Mouse (Mus musculus) thymus, adult 2 months (tissue): ENCODE data around the gene Cbl. TPM values are rescaled to one million over a fixed set of nuclear protein-coding genes. Genes with fewer than 3 reads are reported as not detected.

Source experiments
- DNase-seq: peaks from one replicate; pipeline ENCODE4 v3.0.0; 2021
- H3K27ac ChIP-seq: fragments of 200-500 bp; 2 replicates; pipeline ENCODE4 v1.5.1; 2012; ENCODE audit warnings: low read length, control low read depth; ENCODE audit not compliant: control insufficient read depth, insufficient read depth
- H3K27me3 ChIP-seq: fragments of 200-500 bp; 2 replicates; pipeline ENCODE4 v1.6.1; 2012; ENCODE audit warnings: mild to moderate bottlenecking, low read length, moderate library complexity, mixed read lengths; ENCODE audit not compliant: control insufficient read depth, insufficient read depth
- H3K36me3 ChIP-seq: fragments of 200-500 bp; 2 replicates; pipeline ENCODE4 v1.6.1; 2012; ENCODE audit warnings: mild to moderate bottlenecking, low read length, moderate library complexity; ENCODE audit not compliant: control insufficient read depth, insufficient read depth
- H3K4me1 ChIP-seq: fragments of 200-500 bp; replicated peaks from 2 replicates; pipeline ENCODE4 v1.6.1; 2012; ENCODE audit warnings: low read length; ENCODE audit not compliant: control insufficient read depth, insufficient read depth
- H3K4me3 ChIP-seq: fragments of 200-500 bp; 2 replicates; pipeline ENCODE4 v1.5.1; 2012; ENCODE audit warnings: mild to moderate bottlenecking, low read length, control low read depth, moderate library complexity; ENCODE audit not compliant: control insufficient read depth, insufficient read depth
- CTCF ChIP-seq: fragments of 200-500 bp; IDR thresholded peaks from 2 replicates; pipeline ENCODE4 v1.5.1; 2012; ENCODE audit warnings: mild to moderate bottlenecking, control low read depth, low read length, moderate library complexity, borderline replicate concordance; ENCODE audit not compliant: control insufficient read depth, poor library complexity, insufficient read depth; ENCODE audit errors: extremely low read depth
- POLR2A ChIP-seq: fragments of 200-500 bp; IDR thresholded peaks from 2 replicates; pipeline ENCODE4 v1.6.1; 2012; ENCODE audit warnings: mild to moderate bottlenecking, low read length, control low read depth, moderate library complexity; ENCODE audit not compliant: control insufficient read depth, poor library complexity, insufficient read depth; ENCODE audit errors: extremely low read depth
- WGBS: fragments of 180-500 bp; shearing (Covaris S2); methylation state at CpG from one replicate; pipeline ENCODE4 v1.1.7; 2018; 5-methylcytosine and 5-hydroxymethylcytosine counted together
- polyA plus RNA-seq: library from polyadenylated mRNA; depleted of rRNA; stranded (reverse); fragments of >200 nt; gene quantifications from 2 replicates; pipeline ENCODE4 v1.2.3, GENCODE M21; 2012

The Cbl gene
- polyA plus RNA-seq, 1 experiment = 132 TPM

- Histone ChIP-seq H3K27me3 (no peaks in the 10 kb centered on the region), H3K36me3 (no peaks in the 10 kb centered on the region), H3K4me1 (peaks cover 6% of the 10 kb centered on the region), H3K4me3 (no peak overlapping the region), H3K27ac (no peak overlapping the region)
- no peak for TF ChIP-seq CTCF
- TF ChIP-seq POLR2A = no peak
- 85% methylated on average over 5 of the region's 5 CpGs for WGBS
- no peak for DNase-seq
Measured at GRCm38 (mm10) chr9:44125026-44125425, 108.8 kb downstream of the Cbl start.

GRCm38 (mm10) chr9:44124317-44124716, 109.5 kb downstream of the Cbl start:
- H3K4me1 ChIP-seq = no peaks in the 10 kb centered on the region
- H3K4me3 ChIP-seq = no peak overlapping the region
- TF ChIP-seq POLR2A (no peak), CTCF (no peak)
- no peaks in the 10 kb centered on the region for H3K27me3 ChIP-seq
- H3K27ac ChIP-seq = no peak overlapping the region
- DNase-seq = no peak
- no peaks in the 10 kb centered on the region for H3K36me3 ChIP-seq
- WGBS = 67% methylated on average over 6 of the region's 6 CpGs

- Histone ChIP-seq H3K36me3 (no peaks in the 10 kb centered on the region), H3K27me3 (no peaks in the 10 kb centered on the region), H3K27ac (no peak overlapping the region), H3K4me1 (peaks cover 17% of the 10 kb centered on the region), H3K4me3 (no peak overlapping the region)
- no peak for TF ChIP-seq CTCF
- TF ChIP-seq POLR2A = no peak
- DNase-seq = no peak
- 93% methylated on average over 8 of the region's 8 CpGs for WGBS
Measured at GRCm38 (mm10) chr9:44119948-44120465, 113.8 kb downstream of the Cbl start.

GRCm38 (mm10) chr9:44119011-44119410, 114.8 kb downstream of the Cbl start:
- no peaks in the 10 kb centered on the region for H3K27me3 ChIP-seq

GRCm38 (mm10) chr9:44116182-44116581, 117.7 kb downstream of the Cbl start:
- TF ChIP-seq POLR2A (no peak), CTCF (no peak)
- Histone ChIP-seq H3K4me3 (no peak overlapping the region), H3K36me3 (no peaks in the 10 kb centered on the region), H3K4me1 (peaks cover 29% of the 10 kb centered on the region), H3K27me3 (no peaks in the 10 kb centered on the region), H3K27ac (peak overlapping the region; percentile 76; the same call in 1 of the 2 replicates)
- 95% methylated on average over 4 of the region's 4 CpGs for WGBS
- DNase-seq = no peak

More at GRCm38 (mm10) chr9:44119011-44119410, 114.8 kb downstream of the Cbl start:
- Histone ChIP-seq H3K36me3 (no peaks in the 10 kb centered on the region), H3K4me1 (peaks cover 23% of the 10 kb centered on the region), H3K4me3 (no peak overlapping the region), H3K27ac (no peak overlapping the region)
- DNase-seq = peak; percentile 67
- 59% methylated on average over 5 of the region's 5 CpGs for WGBS
- TF ChIP-seq CTCF = peak; percentile 82; the same call in 1 of the 2 replicates
- no peak for TF ChIP-seq POLR2A

- no peak for TF ChIP-seq CTCF
- no peak for TF ChIP-seq POLR2A
- 45% methylated on average over 9 of the region's 9 CpGs for WGBS
- peak overlapping the region; percentile 76 for H3K27ac ChIP-seq
- no peaks in the 10 kb centered on the region for H3K36me3 ChIP-seq
- H3K27me3 ChIP-seq = no peaks in the 10 kb centered on the region
- peaks cover 29% of the 10 kb centered on the region for H3K4me1 ChIP-seq
- no peak for DNase-seq
- H3K4me3 ChIP-seq = no peak overlapping the region
Measured at GRCm38 (mm10) chr9:44115599-44115998, 118.2 kb downstream of the Cbl start.

GRCm38 (mm10) chr9:44114453-44114852, 119.4 kb downstream of the Cbl start:
- TF ChIP-seq CTCF (no peak), POLR2A (no peak)
- Histone ChIP-seq H3K4me1 (peaks cover 37% of the 10 kb centered on the region), H3K27me3 (no peaks in the 10 kb centered on the region), H3K27ac (peak overlapping the region; percentile 35; the same call in 1 of the 2 replicates), H3K36me3 (no peaks in the 10 kb centered on the region), H3K4me3 (no peak overlapping the region)
- no peak for DNase-seq
- WGBS = 91% methylated on average over 2 of the region's 2 CpGs
